Mouse (Mus musculus): ENCODE results near the gene Jun. TPM values are rescaled to one million over a fixed set of nuclear protein-coding genes. Genes with fewer than 3 reads are reported as not detected.

Gene Jun
- polyA plus RNA-seq, 1 experiment: 43.3 TPM

GRCm38 (mm10) chr4:95073214-95073750, 21.3 kb upstream of the Jun start:
- TF ChIP-seq CTCF (IDR thresholded peaks at IDR 0.05; ENCODE audit: borderline replicate concordance, extremely low read depth, insufficient read depth, insufficient read length) (no peak), POLR2A (IDR thresholded peaks at IDR 0.05; ENCODE audit: borderline replicate concordance, extremely low read depth, insufficient read depth, insufficient read length, poor library complexity, severe bottlenecking) (no peak)
- no peak for DNase-seq (ENCODE audit: low read depth)

DNA sequence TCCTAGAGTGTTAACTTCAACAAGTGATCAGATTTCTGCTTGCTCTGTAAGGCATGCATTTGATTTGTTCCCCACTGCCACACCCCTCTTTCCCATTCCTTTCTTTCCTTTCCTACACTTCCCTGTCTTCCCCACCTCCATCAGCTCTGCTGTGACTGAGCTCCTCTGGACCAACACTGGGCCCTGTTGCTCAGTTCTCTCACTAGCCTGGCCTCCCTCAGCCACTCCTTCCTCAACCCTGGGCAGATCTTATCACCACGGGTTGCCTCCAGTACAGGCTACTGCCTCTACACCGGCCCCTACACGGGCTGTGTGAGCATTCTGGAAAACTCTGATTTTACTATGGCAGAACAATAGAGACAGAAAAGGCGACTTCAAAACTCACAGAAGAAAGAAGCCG, 18.4 kb upstream of the Jun start:
- no peak for TF ChIP-seq POLR2A (IDR thresholded peaks at IDR 0.05; ENCODE audit: borderline replicate concordance, extremely low read depth, insufficient read depth, insufficient read length, poor library complexity, severe bottlenecking)

GRCm38 (mm10) chr4:95068045-95068948, 16.3 kb upstream of the Jun start:
- TF ChIP-seq POLR2A (IDR thresholded peaks at IDR 0.05; ENCODE audit: borderline replicate concordance, extremely low read depth, insufficient read depth, insufficient read length, poor library complexity, severe bottlenecking) (no peak), CTCF (IDR thresholded peaks at IDR 0.05; ENCODE audit: borderline replicate concordance, extremely low read depth, insufficient read depth, insufficient read length) (no peak)
- DNase-seq (ENCODE audit: low read depth): no peak

More for the DNA sequence above, 18.4 kb upstream of the Jun start:
- DNase-seq (ENCODE audit: low read depth): no peak

DNA sequence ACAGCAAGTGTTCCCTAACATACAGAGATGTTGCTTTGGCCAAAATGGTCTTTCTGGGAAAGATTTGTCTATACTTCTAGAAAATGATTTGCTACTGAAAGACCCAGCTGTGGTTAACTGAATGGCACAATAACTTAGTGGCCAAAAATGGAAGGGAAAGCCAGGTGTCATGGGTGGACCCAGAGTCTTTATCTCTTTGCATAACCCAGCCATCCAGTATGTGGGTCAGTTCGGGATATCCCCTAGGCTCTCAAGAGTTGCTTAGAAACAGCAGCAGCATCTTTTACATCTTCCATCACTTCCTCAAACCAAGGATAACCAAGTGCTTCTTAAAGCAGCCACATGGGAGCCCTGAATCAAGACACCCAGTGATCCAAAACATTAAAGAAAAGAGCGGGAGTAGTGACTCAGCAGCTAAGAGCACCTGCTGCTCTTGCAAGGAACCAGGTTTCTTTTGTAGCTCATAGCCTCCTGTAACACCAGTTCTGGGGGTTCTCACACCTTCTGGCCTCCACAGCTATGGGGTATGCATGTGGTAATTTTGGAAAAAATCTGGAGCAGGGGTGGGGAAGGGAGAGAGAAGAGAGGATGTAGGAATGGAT, 11.7 kb upstream of the Jun start:
- no peak for DNase-seq (ENCODE audit: low read depth)
- TF ChIP-seq POLR2A (IDR thresholded peaks at IDR 0.05; ENCODE audit: borderline replicate concordance, extremely low read depth, insufficient read depth, insufficient read length, poor library complexity, severe bottlenecking) (no peak), CTCF (IDR thresholded peaks at IDR 0.05; ENCODE audit: borderline replicate concordance, extremely low read depth, insufficient read depth, insufficient read length) (no peak)

DNA sequence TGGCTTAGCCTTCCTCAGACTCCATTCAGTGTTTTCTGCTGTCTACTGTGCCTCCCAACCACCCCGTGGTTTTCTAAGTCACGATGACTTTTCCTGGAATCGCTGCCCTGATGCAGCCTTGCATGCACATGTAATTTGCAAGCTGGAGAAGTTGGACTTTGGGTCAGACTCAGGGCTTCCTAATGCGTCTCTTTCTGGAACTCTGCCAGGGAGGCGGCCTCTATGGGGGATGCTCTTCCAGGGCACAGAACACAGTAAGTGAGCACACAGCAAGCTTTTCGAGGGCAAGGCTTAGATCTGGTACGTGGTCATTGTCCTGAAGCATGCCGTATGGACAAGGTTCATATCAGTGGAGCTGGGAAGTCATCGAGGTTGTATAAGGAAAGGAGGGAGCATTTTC, 10.9 kb upstream of the Jun start:
- TF ChIP-seq CTCF (IDR thresholded peaks at IDR 0.05; ENCODE audit: borderline replicate concordance, extremely low read depth, insufficient read depth, insufficient read length): no peak
- TF ChIP-seq POLR2A (IDR thresholded peaks at IDR 0.05; ENCODE audit: borderline replicate concordance, extremely low read depth, insufficient read depth, insufficient read length, poor library complexity, severe bottlenecking): no peak
- DNase-seq (ENCODE audit: low read depth): peak; percentile 35

DNA sequence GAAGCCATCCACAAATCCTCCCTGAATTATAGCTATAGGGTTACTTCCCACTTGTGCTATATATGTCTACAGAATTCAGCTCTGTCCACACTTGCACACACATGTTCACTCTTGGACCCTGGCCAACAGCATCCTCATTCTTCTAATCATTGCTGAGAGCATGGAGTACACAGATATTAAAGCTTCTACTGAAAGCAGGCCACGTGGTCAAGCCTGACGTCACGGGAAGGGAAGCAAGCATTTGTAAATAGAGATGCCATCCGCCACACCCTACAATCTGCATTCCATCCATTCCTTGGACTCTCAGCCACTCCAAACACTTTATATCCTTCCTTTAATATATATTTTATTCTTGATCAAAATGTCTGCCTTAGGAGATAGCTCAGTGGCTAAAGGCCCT, 5.2 kb upstream of the Jun start:
- TF ChIP-seq POLR2A (IDR thresholded peaks at IDR 0.05; ENCODE audit: borderline replicate concordance, extremely low read depth, insufficient read depth, insufficient read length, poor library complexity, severe bottlenecking) (no peak), CTCF (IDR thresholded peaks at IDR 0.05; ENCODE audit: borderline replicate concordance, extremely low read depth, insufficient read depth, insufficient read length) (no peak)
- no peak for DNase-seq (ENCODE audit: low read depth)

- no peak for TF ChIP-seq POLR2A (IDR thresholded peaks at IDR 0.05; ENCODE audit: borderline replicate concordance, extremely low read depth, insufficient read depth, insufficient read length, poor library complexity, severe bottlenecking)
- DNase-seq (ENCODE audit: low read depth): no peak
Observed at GRCm38 (mm10) chr4:95055276-95055675, 3.3 kb upstream of the Jun start.

GRCm38 (mm10) chr4:95054336-95054735, 2.3 kb upstream of the Jun start:
- no peak for TF ChIP-seq POLR2A (IDR thresholded peaks at IDR 0.05; ENCODE audit: borderline replicate concordance, extremely low read depth, insufficient read depth, insufficient read length, poor library complexity, severe bottlenecking)
- TF ChIP-seq CTCF (IDR thresholded peaks at IDR 0.05; ENCODE audit: borderline replicate concordance, extremely low read depth, insufficient read depth, insufficient read length): no peak
- DNase-seq (ENCODE audit: low read depth): no peak

DNA sequence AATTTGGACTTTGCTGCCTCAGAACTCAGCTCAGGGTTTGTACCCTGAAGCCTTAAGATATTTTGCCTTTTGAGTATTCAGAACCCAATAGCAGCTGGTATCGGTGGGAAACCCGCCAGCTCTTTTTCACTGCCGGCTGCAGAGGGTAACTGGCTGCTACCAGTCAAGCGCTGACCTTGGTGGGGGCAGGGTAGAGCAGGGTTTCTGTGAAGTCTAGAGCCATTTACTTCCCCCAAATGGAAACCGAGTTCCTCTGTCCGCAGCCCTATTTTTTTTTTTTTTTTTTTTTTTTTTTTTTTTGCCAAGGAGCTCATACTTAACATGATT, 1.7 kb upstream of the Jun start:
- peak; percentile 91 for DNase-seq (ENCODE audit: low read depth)
- TF ChIP-seq CTCF (IDR thresholded peaks at IDR 0.05; ENCODE audit: borderline replicate concordance, extremely low read depth, insufficient read depth, insufficient read length): no peak
- TF ChIP-seq POLR2A (IDR thresholded peaks at IDR 0.05; ENCODE audit: borderline replicate concordance, extremely low read depth, insufficient read depth, insufficient read length, poor library complexity, severe bottlenecking): no peak

DNA sequence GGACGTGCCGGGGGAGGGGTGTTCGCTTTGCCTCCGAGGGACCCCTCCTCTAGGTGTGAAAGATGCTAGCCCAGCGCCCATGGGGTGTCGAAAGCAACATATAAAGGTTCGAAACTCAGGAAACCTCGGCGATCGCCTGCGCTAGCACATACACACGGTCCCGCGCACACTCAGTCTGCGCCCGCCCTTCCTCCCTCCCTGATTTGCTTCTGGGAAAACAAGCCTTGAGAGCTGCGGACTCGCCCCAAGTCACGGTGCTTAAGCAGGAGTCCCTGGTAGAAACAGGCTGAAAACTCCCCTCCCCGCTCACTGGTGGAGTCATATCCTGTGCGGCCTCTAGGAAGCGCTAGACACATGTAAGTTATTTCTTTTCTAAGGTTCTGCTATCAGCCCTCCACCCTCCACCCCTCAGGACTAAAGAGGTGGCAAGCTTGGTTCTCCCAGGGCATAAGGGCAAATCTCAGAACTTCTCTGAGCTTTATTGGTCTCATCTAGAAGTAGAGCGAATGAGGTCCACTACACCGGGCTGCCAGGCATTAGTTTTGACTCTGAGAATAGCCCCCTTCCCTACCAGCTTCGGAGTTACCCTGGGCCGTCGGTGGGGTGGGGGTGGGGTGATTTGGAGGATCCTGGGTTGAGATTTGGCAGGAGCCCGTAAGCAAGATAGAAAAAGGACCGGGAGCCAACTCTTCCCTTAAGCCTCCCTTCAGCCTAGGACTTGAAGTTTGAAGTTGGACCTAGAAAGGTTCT, 1.2 kb upstream of the Jun start:
- TF ChIP-seq CTCF (IDR thresholded peaks at IDR 0.05; ENCODE audit: borderline replicate concordance, extremely low read depth, insufficient read depth, insufficient read length): peak; percentile 88
- peak; percentile 37; the same call in 1 of the 2 replicates for TF ChIP-seq POLR2A (IDR thresholded peaks at IDR 0.05; ENCODE audit: borderline replicate concordance, extremely low read depth, insufficient read depth, insufficient read length, poor library complexity, severe bottlenecking)
- peak; percentile 98 for DNase-seq (ENCODE audit: low read depth)

- TF ChIP-seq POLR2A (IDR thresholded peaks at IDR 0.05; ENCODE audit: borderline replicate concordance, extremely low read depth, insufficient read depth, insufficient read length, poor library complexity, severe bottlenecking) (no peak), CTCF (IDR thresholded peaks at IDR 0.05; ENCODE audit: borderline replicate concordance, extremely low read depth, insufficient read depth, insufficient read length) (no peak)
- peak; percentile 61 for DNase-seq (ENCODE audit: low read depth)
Observed at GRCm38 (mm10) chr4:95051311-95051871, 631 bp downstream of the Jun start.
